Mouse (Mus musculus) liver, postnatal 0 days (tissue): ENCODE results near the gene Ugt1a5. TPM values are rescaled to one million over a fixed set of nuclear protein-coding genes. Genes with fewer than 3 reads are reported as not detected.
A peak's percentile ranks its signal among the peaks of the same experiment; 100 is the strongest.

Experiments used
- ATAC-seq: fragments of 200-750 bp; cut with Nextera tagmentation; 2 replicates; pipeline ENCODE4 v1.8.0; 2017; ENCODE audit warnings: mild to moderate bottlenecking, moderate library complexity
- DNase-seq: peaks from one replicate; pipeline ENCODE4 v3.0.0-alpha.2; 2016
- H3K27ac ChIP-seq: fragments of 300-500 bp; sonication (generic); 2 replicates; pipeline ENCODE4 v1.5.1; 2014; ENCODE audit warnings: antibody characterized with exemption, moderate library complexity, mild to moderate bottlenecking, low read depth
- H3K27me3 ChIP-seq: fragments of 300-500 bp; sonication (generic); 2 replicates; pipeline ENCODE4 v1.6.1; 2014; ENCODE audit warnings: low read length, control low read depth, mixed read lengths; ENCODE audit not compliant: insufficient read depth
- H3K36me3 ChIP-seq: fragments of 300-500 bp; sonication (generic); replicated peaks from 2 replicates; pipeline ENCODE4 v1.6.1; 2014; ENCODE audit warnings: mild to moderate bottlenecking, control low read depth, low read length, moderate library complexity, mixed read lengths; ENCODE audit not compliant: insufficient read depth
- H3K4me1 ChIP-seq: fragments of 300-500 bp; sonication (generic); 2 replicates; pipeline ENCODE4 v1.6.1; 2014; ENCODE audit warnings: antibody characterized with exemption, mild to moderate bottlenecking, control low read depth; ENCODE audit not compliant: insufficient read depth
- H3K4me2 ChIP-seq: fragments of 300-500 bp; sonication (generic); 2 replicates; pipeline ENCODE4 v1.6.1; 2014; ENCODE audit warnings: low read depth, mild to moderate bottlenecking, low read length, moderate library complexity, mixed read lengths
- H3K4me3 ChIP-seq: fragments of 300-500 bp; sonication (generic); 2 replicates; pipeline ENCODE4 v1.5.1; 2014; ENCODE audit warnings: low read depth, low read length
- H3K9ac ChIP-seq: fragments of 300-500 bp; sonication (generic); replicated peaks from 2 replicates; pipeline ENCODE4 v1.6.1; 2014; ENCODE audit warnings: mild to moderate bottlenecking, moderate library complexity
- H3K9me3 ChIP-seq: fragments of 300-500 bp; sonication (generic); 2 replicates; pipeline ENCODE4 v1.6.1; 2016; ENCODE audit warnings: mild to moderate bottlenecking, control low read depth, low read length, mixed read lengths
- CTCF ChIP-seq: sonication (generic); IDR thresholded peaks from 2 replicates; pipeline ENCODE4 v1.5.1; 2016; ENCODE audit warnings: antibody characterized with exemption, low read depth
- EP300 ChIP-seq: IDR thresholded peaks from 2 replicates; pipeline ENCODE4 v1.6.1; 2016; ENCODE audit warnings: antibody characterized with exemption, low read depth, mild to moderate bottlenecking
- WGBS: fragments of 180-500 bp; shearing (Covaris S2); extraction: QIAGEN DNeasy Blood & Tissue Kit; methylation state at CpG from one replicate; pipeline ENCODE4 v1.1.7; 2014; ENCODE audit not compliant: insufficient replicate concordance; 5-methylcytosine and 5-hydroxymethylcytosine counted together
- polyA plus RNA-seq: library from polyadenylated mRNA; unstranded; fragments of >200 nt; fragmentation: Nextera tagmentation; extraction: Ambion mirVana; gene quantifications from 2 replicates; pipeline ENCODE4 v1.2.1, GENCODE M21; 2015

Gene Ugt1a5
- polyA plus RNA-seq, 1 experiment from 2014 or later: 0.19 TPM

- H3K9me3 ChIP-seq: peaks cover 46% of the 10 kb centered on the region
- no peaks in the 10 kb centered on the region for H3K4me1 ChIP-seq
- peak overlapping the region; percentile 31; the same call in 1 of the 2 replicates for H3K27ac ChIP-seq
- TF ChIP-seq EP300 (no peak), CTCF (no peak)
- WGBS: 64% methylated on average over 1 of the region's 1 CpGs
- no peak for DNase-seq
- H3K27me3 ChIP-seq: no peaks in the 10 kb centered on the region
- peak overlapping the region; percentile 1; the same call in 1 of the 2 replicates for H3K4me3 ChIP-seq
- peak overlapping the region; percentile 1; the same call in 1 of the 2 replicates for H3K4me2 ChIP-seq
- H3K9ac ChIP-seq: no peak overlapping the region
- no peaks in the 10 kb centered on the region for H3K36me3 ChIP-seq
- ATAC-seq: peak; percentile 17
Observed at GRCm38 (mm10) chr1:88213061-88213460, 47.2 kb downstream of the Ugt1a5 start.

GRCm38 (mm10) chr1:88213766-88214461 is 48.1 kb downstream of the Ugt1a5 start:
- H3K9me3 ChIP-seq: peaks cover 46% of the 10 kb centered on the region
- no peaks in the 10 kb centered on the region for H3K36me3 ChIP-seq
- 0 out of 2 replicates have a peak overlapping the region, but pooled peaks have one; percentile 1 for H3K9ac ChIP-seq
- no peaks in the 10 kb centered on the region for H3K27me3 ChIP-seq
- peak; percentile 74 for ATAC-seq
- peak overlapping the region; percentile 4 for H3K27ac ChIP-seq
- H3K4me3 ChIP-seq: 0 out of 2 replicates have a peak overlapping the region, but pooled peaks have one; percentile 0
- peak; percentile 56 for DNase-seq
- no peak for TF ChIP-seq EP300
- TF ChIP-seq CTCF: no peak
- 68% methylated on average over 2 of the region's 2 CpGs for WGBS
- no peaks in the 10 kb centered on the region for H3K4me1 ChIP-seq
- H3K4me2 ChIP-seq: peak overlapping the region; percentile 2

GRCm38 (mm10) chr1:88214462-88214952 is 48.7 kb downstream of the Ugt1a5 start:
- peak overlapping the region; percentile 4; the same call in 1 of the 2 replicates for H3K27ac ChIP-seq
- WGBS: 72% methylated on average over 2 of the region's 2 CpGs
- TF ChIP-seq EP300 (no peak), CTCF (no peak)
- no peaks in the 10 kb centered on the region for H3K36me3 ChIP-seq
- ATAC-seq (no peak), DNase-seq (no peak)
- H3K27me3 ChIP-seq: no peaks in the 10 kb centered on the region
- H3K4me3 ChIP-seq: 0 out of 2 replicates have a peak overlapping the region, but pooled peaks have one; percentile 0
- H3K9ac ChIP-seq: 0 out of 2 replicates have a peak overlapping the region, but pooled peaks have one; percentile 1
- H3K4me2 ChIP-seq: peak overlapping the region; percentile 2
- no peaks in the 10 kb centered on the region for H3K4me1 ChIP-seq
- peaks cover 46% of the 10 kb centered on the region for H3K9me3 ChIP-seq

- no peaks in the 10 kb centered on the region for H3K27me3 ChIP-seq
- H3K27ac ChIP-seq: no peak overlapping the region
- H3K9ac ChIP-seq: no peak overlapping the region
- WGBS: 58% methylated on average over 10 of the region's 10 CpGs
- H3K4me1 ChIP-seq: no peaks in the 10 kb centered on the region
- peaks cover 46% of the 10 kb centered on the region for H3K9me3 ChIP-seq
- no peak overlapping the region for H3K4me2 ChIP-seq
- H3K4me3 ChIP-seq: no peak overlapping the region
- TF ChIP-seq CTCF (no peak), EP300 (no peak)
- no peak for DNase-seq
- H3K36me3 ChIP-seq: no peaks in the 10 kb centered on the region
- ATAC-seq: no peak
Observed at GRCm38 (mm10) chr1:88215466-88216380, 49.9 kb downstream of the Ugt1a5 start.

- Histone ChIP-seq H3K27ac (no peak overlapping the region), H3K36me3 (no peaks in the 10 kb centered on the region), H3K9ac (no peak overlapping the region), H3K4me2 (no peak overlapping the region), H3K4me3 (no peak overlapping the region), H3K4me1 (no peaks in the 10 kb centered on the region), H3K27me3 (no peaks in the 10 kb centered on the region), H3K9me3 (peaks cover 46% of the 10 kb centered on the region)
- no peak for ATAC-seq
- WGBS: 52% methylated on average over 2 of the region's 2 CpGs
- no peak for TF ChIP-seq EP300
- no peak for TF ChIP-seq CTCF
- no peak for DNase-seq
Observed at GRCm38 (mm10) chr1:88216551-88216950, 50.7 kb downstream of the Ugt1a5 start.

- Histone ChIP-seq H3K36me3 (no peaks in the 10 kb centered on the region), H3K4me1 (no peaks in the 10 kb centered on the region), H3K27me3 (no peaks in the 10 kb centered on the region), H3K4me2 (no peak overlapping the region), H3K9ac (no peak overlapping the region), H3K9me3 (peaks cover 43% of the 10 kb centered on the region), H3K27ac (no peak overlapping the region), H3K4me3 (no peak overlapping the region)
- ATAC-seq (no peak), DNase-seq (no peak)
- no peak for TF ChIP-seq EP300
- TF ChIP-seq CTCF: no peak
- 54% methylated on average over 2 of the region's 2 CpGs for WGBS
Observed at GRCm38 (mm10) chr1:88217144-88217543, 51.3 kb downstream of the Ugt1a5 start.
